Mouse (Mus musculus) liver, embryonic 11.5 days (tissue): ENCODE results near the gene Pik3c2g. TPM values are rescaled to one million over a fixed set of nuclear protein-coding genes. Genes with fewer than 3 reads are reported as not detected.

ENCODE experiments used
- ATAC-seq: fragments of 200-750 bp; cut with Nextera tagmentation; replicated peaks from 2 replicates; pipeline ENCODE4 v1.8.0; 2017; ENCODE audit warnings: moderate number of reproducible peaks, mild to moderate bottlenecking, moderate TSS enrichment, moderate library complexity; ENCODE audit not compliant: low FRiP score
- DNase-seq: peaks from one replicate; pipeline ENCODE4 v3.0.0-alpha.2; 2017; ENCODE audit warnings: low spot score
- H3K27ac ChIP-seq: fragments of 300-500 bp; sonication (generic); 2 replicates; pipeline ENCODE4 v1.5.1; 2014; ENCODE audit warnings: mild to moderate bottlenecking, low read depth, low read length, control low read depth
- H3K27me3 ChIP-seq: fragments of 300-500 bp; sonication (generic); replicated peaks from 2 replicates; pipeline ENCODE4 v1.6.1; 2014; ENCODE audit warnings: low read length, mixed read lengths; ENCODE audit not compliant: control insufficient read depth, insufficient read depth
- H3K36me3 ChIP-seq: fragments of 300-500 bp; sonication (generic); 2 replicates; pipeline ENCODE4 v1.6.1; 2014; ENCODE audit warnings: mild to moderate bottlenecking, low read length, moderate library complexity, mixed read lengths; ENCODE audit not compliant: control insufficient read depth, insufficient read depth
- H3K4me1 ChIP-seq: fragments of 300-500 bp; sonication (generic); replicated peaks from 2 replicates; pipeline ENCODE4 v1.6.1; 2014; ENCODE audit warnings: low read length, mixed read lengths; ENCODE audit not compliant: control insufficient read depth, insufficient read depth
- H3K4me2 ChIP-seq: fragments of 300-500 bp; sonication (generic); 2 replicates; pipeline ENCODE4 v1.6.1; 2014; ENCODE audit warnings: mild to moderate bottlenecking, control low read depth, moderate library complexity
- H3K4me3 ChIP-seq: fragments of 300-500 bp; sonication (generic); 2 replicates; pipeline ENCODE4 v1.5.1; 2014; ENCODE audit warnings: low read depth, low read length, control low read depth
- H3K9ac ChIP-seq: fragments of 300-500 bp; sonication (generic); 2 replicates; pipeline ENCODE4 v1.6.1; 2014; ENCODE audit warnings: low read depth, low read length, control low read depth
- H3K9me3 ChIP-seq: fragments of 300-500 bp; sonication (generic); 2 replicates; pipeline ENCODE4 v1.6.1; 2016; ENCODE audit warnings: low read length, inconsistent platforms, mixed read lengths; ENCODE audit not compliant: control insufficient read depth
- WGBS: fragments of 180-500 bp; shearing (Covaris S2); extraction: QIAGEN DNeasy Blood & Tissue Kit; methylation state at CpG from one replicate; pipeline ENCODE4 v1.1.7; 2014; 5-methylcytosine and 5-hydroxymethylcytosine counted together
- polyA plus RNA-seq: library from polyadenylated mRNA; unstranded; fragments of >200 nt; fragmentation: Nextera tagmentation; extraction: Ambion mirVana; gene quantifications from 2 replicates; pipeline ENCODE4 v1.2.1, GENCODE M21; 2014

Gene Pik3c2g
- polyA plus RNA-seq, 1 experiment from 2014 or later = 1.3 TPM

- no peak overlapping the region for H3K9ac ChIP-seq
- no peak overlapping the region for H3K4me3 ChIP-seq
- no peaks in the 10 kb centered on the region for H3K9me3 ChIP-seq
- H3K27ac ChIP-seq = no peak overlapping the region
- no peak for DNase-seq
- no peaks in the 10 kb centered on the region for H3K36me3 ChIP-seq
- H3K4me1 ChIP-seq = no peaks in the 10 kb centered on the region
- H3K27me3 ChIP-seq = no peaks in the 10 kb centered on the region
- 75% methylated on average over 7 of the region's 7 CpGs for WGBS
- ATAC-seq = no peak
- H3K4me2 ChIP-seq = no peak overlapping the region
These were observed 370.7 kb downstream of the Pik3c2g start for GRCm38 (mm10) chr6:139957531-139958241.

GRCm38 (mm10) chr6:139963775-139964174, 376.8 kb downstream of the Pik3c2g start:
- H3K4me2 ChIP-seq = no peak overlapping the region
- H3K9me3 ChIP-seq = no peaks in the 10 kb centered on the region
- no peaks in the 10 kb centered on the region for H3K4me1 ChIP-seq
- no peak overlapping the region for H3K4me3 ChIP-seq
- H3K27me3 ChIP-seq = no peaks in the 10 kb centered on the region
- no peak overlapping the region for H3K9ac ChIP-seq
- ATAC-seq = no peak
- 65% methylated on average over 3 of the region's 3 CpGs for WGBS
- H3K36me3 ChIP-seq = no peaks in the 10 kb centered on the region
- DNase-seq = no peak
- H3K27ac ChIP-seq = no peak overlapping the region

GRCm38 (mm10) chr6:139964895-139965294, 377.9 kb downstream of the Pik3c2g start:
- Histone ChIP-seq H3K27ac (no peak overlapping the region), H3K9me3 (no peaks in the 10 kb centered on the region), H3K9ac (no peak overlapping the region), H3K36me3 (no peaks in the 10 kb centered on the region), H3K4me1 (no peaks in the 10 kb centered on the region), H3K27me3 (no peaks in the 10 kb centered on the region), H3K4me2 (no peak overlapping the region), H3K4me3 (no peak overlapping the region)
- WGBS = 79% methylated on average over 3 of the region's 3 CpGs
- DNase-seq = no peak
- no peak for ATAC-seq

GRCm38 (mm10) chr6:139966684-139967083, 379.7 kb downstream of the Pik3c2g start:
- Histone ChIP-seq H3K4me2 (no peak overlapping the region), H3K27me3 (no peaks in the 10 kb centered on the region), H3K4me3 (no peak overlapping the region), H3K9me3 (no peaks in the 10 kb centered on the region), H3K9ac (no peak overlapping the region), H3K27ac (no peak overlapping the region), H3K4me1 (no peaks in the 10 kb centered on the region), H3K36me3 (no peaks in the 10 kb centered on the region)
- WGBS = 59% methylated on average over 6 of the region's 6 CpGs
- ATAC-seq (no peak), DNase-seq (no peak)

GRCm38 (mm10) chr6:139971608-139972298, 384.7 kb downstream of the Pik3c2g start:
- no peak for DNase-seq
- Histone ChIP-seq H3K27me3 (no peaks in the 10 kb centered on the region), H3K27ac (no peak overlapping the region), H3K4me1 (no peaks in the 10 kb centered on the region), H3K9me3 (no peaks in the 10 kb centered on the region), H3K4me3 (no peak overlapping the region), H3K4me2 (no peak overlapping the region), H3K9ac (no peak overlapping the region), H3K36me3 (no peaks in the 10 kb centered on the region)
- WGBS = 71% methylated on average over 4 of the region's 4 CpGs
- ATAC-seq = no peak

GRCm38 (mm10) chr6:139974668-139975067, 387.6 kb downstream of the Pik3c2g start:
- no peak for ATAC-seq
- no peaks in the 10 kb centered on the region for H3K27me3 ChIP-seq
- no peak overlapping the region for H3K4me3 ChIP-seq
- H3K9ac ChIP-seq = no peak overlapping the region
- no peaks in the 10 kb centered on the region for H3K4me1 ChIP-seq
- WGBS = 75% methylated on average over 5 of the region's 5 CpGs
- no peak overlapping the region for H3K4me2 ChIP-seq
- DNase-seq = no peak
- H3K36me3 ChIP-seq = no peaks in the 10 kb centered on the region
- no peaks in the 10 kb centered on the region for H3K9me3 ChIP-seq
- no peak overlapping the region for H3K27ac ChIP-seq

- WGBS = 65% methylated on average over 3 of the region's 3 CpGs
- Histone ChIP-seq H3K36me3 (no peaks in the 10 kb centered on the region), H3K27ac (no peak overlapping the region), H3K4me1 (no peaks in the 10 kb centered on the region), H3K9ac (no peak overlapping the region), H3K4me3 (no peak overlapping the region), H3K4me2 (no peak overlapping the region), H3K27me3 (no peaks in the 10 kb centered on the region), H3K9me3 (no peaks in the 10 kb centered on the region)
- ATAC-seq (no peak), DNase-seq (no peak)
These were observed 391.1 kb downstream of the Pik3c2g start for GRCm38 (mm10) chr6:139978114-139978513.

- no peak overlapping the region for H3K4me3 ChIP-seq
- H3K4me1 ChIP-seq = no peaks in the 10 kb centered on the region
- H3K27ac ChIP-seq = no peak overlapping the region
- H3K36me3 ChIP-seq = no peaks in the 10 kb centered on the region
- H3K4me2 ChIP-seq = no peak overlapping the region
- DNase-seq (no peak), ATAC-seq (no peak)
- no peaks in the 10 kb centered on the region for H3K27me3 ChIP-seq
- no peak overlapping the region for H3K9ac ChIP-seq
- H3K9me3 ChIP-seq = no peaks in the 10 kb centered on the region
These were observed 394.0 kb downstream of the Pik3c2g start for GRCm38 (mm10) chr6:139981061-139981460.

GRCm38 (mm10) chr6:139984069-139984468, 397.0 kb downstream of the Pik3c2g start:
- no peaks in the 10 kb centered on the region for H3K4me1 ChIP-seq
- 91% methylated on average over 3 of the region's 3 CpGs for WGBS
- DNase-seq = no peak
- H3K27me3 ChIP-seq = no peaks in the 10 kb centered on the region
- H3K4me3 ChIP-seq = no peak overlapping the region
- ATAC-seq = no peak
- no peaks in the 10 kb centered on the region for H3K36me3 ChIP-seq
- no peak overlapping the region for H3K9ac ChIP-seq
- no peak overlapping the region for H3K27ac ChIP-seq
- H3K4me2 ChIP-seq = no peak overlapping the region
- H3K9me3 ChIP-seq = no peaks in the 10 kb centered on the region
